Mouse (Mus musculus) neural tube, embryonic 13.5 days (tissue): Measurements from ENCODE around the gene Gpkow. TPM values are rescaled to one million over a fixed set of nuclear protein-coding genes. Genes with fewer than 3 reads are reported as not detected.
A peak's percentile ranks its signal among the peaks of the same experiment; 100 is the strongest.

Experiments
- ATAC-seq: fragments of 200-750 bp; cut with Nextera tagmentation; 2 replicates; pipeline ENCODE4 v1.8.0; 2017; ENCODE audit warnings: low read depth, mild to moderate bottlenecking, moderate TSS enrichment, moderate library complexity
- H3K27ac ChIP-seq: fragments of 300-500 bp; sonication (generic); replicated peaks from 2 replicates; pipeline ENCODE4 v1.5.1; 2015; ENCODE audit warnings: moderate library complexity, mild to moderate bottlenecking, inconsistent platforms
- H3K27me3 ChIP-seq: fragments of 300-500 bp; sonication (generic); 2 replicates; pipeline ENCODE4 v1.6.1; 2015; ENCODE audit warnings: mild to moderate bottlenecking, inconsistent platforms
- H3K36me3 ChIP-seq: fragments of 300-500 bp; sonication (generic); 2 replicates; pipeline ENCODE4 v1.6.1; 2015; ENCODE audit warnings: mild to moderate bottlenecking, inconsistent platforms
- H3K4me1 ChIP-seq: fragments of 300-500 bp; sonication (generic); replicated peaks from 2 replicates; pipeline ENCODE4 v1.6.1; 2015; ENCODE audit warnings: inconsistent platforms
- H3K4me2 ChIP-seq: fragments of 300-500 bp; sonication (generic); 2 replicates; pipeline ENCODE4 v1.6.1; 2015; ENCODE audit warnings: inconsistent platforms, mild to moderate bottlenecking, moderate library complexity
- H3K4me3 ChIP-seq: fragments of 300-500 bp; sonication (generic); 2 replicates; pipeline ENCODE4 v1.5.1; 2015; ENCODE audit warnings: mild to moderate bottlenecking, inconsistent platforms
- H3K9ac ChIP-seq: fragments of 300-500 bp; sonication (generic); 2 replicates; pipeline ENCODE4 v1.6.1; 2015; ENCODE audit warnings: moderate library complexity, mild to moderate bottlenecking, inconsistent platforms
- H3K9me3 ChIP-seq: fragments of 300-500 bp; sonication (generic); 2 replicates; pipeline ENCODE4 v1.6.1; 2016; ENCODE audit warnings: inconsistent platforms
- WGBS: fragments of 180-500 bp; shearing (Covaris S2); methylation state at CpG from one replicate; pipeline ENCODE4 v1.1.7; 2015; 5-methylcytosine and 5-hydroxymethylcytosine counted together
- polyA plus RNA-seq: library from polyadenylated mRNA; unstranded; fragments of >200 nt; fragmentation: Nextera tagmentation; extraction: Ambion mirVana; gene quantifications from 2 replicates; pipeline ENCODE4 v1.2.1, GENCODE M21; 2015

Gene Gpkow
- 43.2 and 50.4 TPM in 2 replicates for polyA plus RNA-seq

DNA sequence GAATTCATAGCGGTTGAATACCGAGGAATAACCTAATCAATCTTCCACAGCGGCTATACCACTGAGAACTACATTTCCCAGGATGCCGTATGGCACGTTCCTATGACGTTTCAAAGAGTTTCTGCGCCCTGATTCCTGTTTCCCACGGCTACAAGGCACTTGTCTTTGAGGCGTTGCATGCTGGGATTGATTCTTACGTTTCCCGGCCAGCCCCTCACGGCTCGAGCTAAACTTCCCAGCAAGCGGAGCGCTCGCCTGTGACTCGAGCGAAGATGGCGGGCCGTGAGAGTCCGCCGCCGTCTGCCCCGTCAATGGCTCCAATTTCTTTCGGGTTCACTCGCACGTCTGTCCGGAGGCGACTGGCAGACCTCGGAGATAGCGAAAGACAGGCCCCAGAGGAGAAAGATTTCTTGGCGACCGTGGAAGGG, at the start of gene Gpkow:
Gpkow (plus strand) TSS at position 178 of the 428 bp plus-strand sequence.
- Histone ChIP-seq H3K4me1 (peaks cover 13% of the 10 kb centered on the region), H3K36me3 (peaks cover 8% of the 10 kb centered on the region), H3K4me3 (peak within 1 kb of the TSS; percentile 53), H3K9ac (peak within 1 kb of the TSS; percentile 70), H3K27me3 (no peaks in the 10 kb centered on the region), H3K27ac (0 out of 2 replicates have a peak within 1 kb of the TSS, but pooled peaks have one; percentile 49), H3K4me2 (peak within 1 kb of the TSS; percentile 61), H3K9me3 (no peaks in the 10 kb centered on the region)
- peak; percentile 97 for ATAC-seq
- WGBS = 17% methylated on average over 33 of the region's 33 CpGs

DNA sequence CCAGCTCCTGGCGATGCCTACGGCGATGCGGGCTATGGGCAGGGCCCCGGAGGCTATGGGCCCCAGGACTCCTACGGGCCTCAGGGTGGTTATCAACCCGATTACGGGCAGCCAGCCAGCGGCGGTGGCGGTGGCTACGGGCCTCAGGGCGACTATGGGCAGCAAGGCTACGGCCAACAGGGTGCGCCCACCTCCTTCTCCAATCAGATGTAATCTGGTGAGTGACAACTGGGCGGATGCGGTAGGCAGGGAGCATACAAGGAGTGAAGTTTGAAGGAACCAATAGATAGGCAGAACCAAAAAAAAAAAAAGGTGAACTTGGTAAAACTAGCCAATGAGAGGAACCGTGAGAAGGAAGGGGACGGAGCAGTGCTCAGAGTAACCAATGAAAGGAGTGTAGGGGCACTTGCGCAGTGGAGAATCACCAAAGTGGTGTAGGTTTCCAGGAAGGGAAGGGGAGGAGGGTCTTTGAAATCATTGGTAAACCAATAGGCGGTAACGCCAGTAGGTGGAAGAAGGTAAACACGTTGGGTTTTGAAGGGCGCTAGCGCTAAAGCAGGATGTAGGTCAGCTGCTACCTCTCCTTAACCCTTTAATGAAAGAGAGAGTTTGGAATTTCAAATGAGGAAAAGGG, 48.1 kb upstream of the Gpkow start:
- peak overlapping the region; percentile 35 for H3K4me3 ChIP-seq
- WGBS = 20% methylated on average over 25 of the region's 25 CpGs
- peak overlapping the region; percentile 64; the same call in 1 of the 2 replicates for H3K9ac ChIP-seq
- H3K9me3 ChIP-seq = no peaks in the 10 kb centered on the region
- H3K36me3 ChIP-seq = peaks cover 26% of the 10 kb centered on the region
- peak; percentile 97 for ATAC-seq
- H3K4me2 ChIP-seq = peak overlapping the region; percentile 50
- peak overlapping the region; percentile 70 for H3K27ac ChIP-seq
- H3K4me1 ChIP-seq = peaks cover 5% of the 10 kb centered on the region
- no peaks in the 10 kb centered on the region for H3K27me3 ChIP-seq

DNA sequence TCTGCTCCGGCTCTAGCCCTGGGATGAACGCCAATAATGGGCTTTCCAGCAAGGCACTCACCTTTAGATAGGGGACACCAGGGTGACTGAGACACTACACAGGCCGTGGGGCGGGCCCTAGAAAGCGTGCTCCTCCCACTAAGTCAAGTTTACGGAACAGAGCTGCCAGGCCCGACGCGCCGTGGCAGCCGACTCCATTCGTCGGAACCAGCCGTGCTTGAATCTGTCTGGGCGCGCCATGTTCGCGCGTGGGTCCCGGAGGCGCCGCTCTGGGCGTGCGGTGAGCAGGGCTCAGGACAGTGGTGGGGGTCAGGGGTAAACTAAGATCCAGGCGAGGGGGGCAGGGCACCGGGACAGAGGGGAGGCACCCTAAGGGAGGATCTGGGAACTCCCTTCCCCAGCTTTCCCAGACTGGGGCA, 39.7 kb upstream of the Gpkow start, which contains the start of gene Prickle3:
Prickle3 (plus strand) TSS at position 40 of the 419 bp plus-strand sequence.
- 24% methylated on average over 26 of the region's 26 CpGs for WGBS
- H3K4me1 ChIP-seq = peaks cover 5% of the 10 kb centered on the region; the same call in 1 of the 2 replicates
- ATAC-seq = peak; percentile 40; the same call in 1 of the 2 replicates
- peak within 1 kb of the TSS; percentile 60 for H3K9ac ChIP-seq
- peaks cover 6% of the 10 kb centered on the region; the same call in 1 of the 2 replicates for H3K36me3 ChIP-seq
- no peaks in the 10 kb centered on the region for H3K27me3 ChIP-seq
- H3K4me2 ChIP-seq = peak within 1 kb of the TSS; percentile 48
- no peaks in the 10 kb centered on the region for H3K9me3 ChIP-seq
- peak within 1 kb of the TSS; percentile 29 for H3K4me3 ChIP-seq
- no peak within 1 kb of the TSS; the same call in 1 of the 2 replicates for H3K27ac ChIP-seq

DNA sequence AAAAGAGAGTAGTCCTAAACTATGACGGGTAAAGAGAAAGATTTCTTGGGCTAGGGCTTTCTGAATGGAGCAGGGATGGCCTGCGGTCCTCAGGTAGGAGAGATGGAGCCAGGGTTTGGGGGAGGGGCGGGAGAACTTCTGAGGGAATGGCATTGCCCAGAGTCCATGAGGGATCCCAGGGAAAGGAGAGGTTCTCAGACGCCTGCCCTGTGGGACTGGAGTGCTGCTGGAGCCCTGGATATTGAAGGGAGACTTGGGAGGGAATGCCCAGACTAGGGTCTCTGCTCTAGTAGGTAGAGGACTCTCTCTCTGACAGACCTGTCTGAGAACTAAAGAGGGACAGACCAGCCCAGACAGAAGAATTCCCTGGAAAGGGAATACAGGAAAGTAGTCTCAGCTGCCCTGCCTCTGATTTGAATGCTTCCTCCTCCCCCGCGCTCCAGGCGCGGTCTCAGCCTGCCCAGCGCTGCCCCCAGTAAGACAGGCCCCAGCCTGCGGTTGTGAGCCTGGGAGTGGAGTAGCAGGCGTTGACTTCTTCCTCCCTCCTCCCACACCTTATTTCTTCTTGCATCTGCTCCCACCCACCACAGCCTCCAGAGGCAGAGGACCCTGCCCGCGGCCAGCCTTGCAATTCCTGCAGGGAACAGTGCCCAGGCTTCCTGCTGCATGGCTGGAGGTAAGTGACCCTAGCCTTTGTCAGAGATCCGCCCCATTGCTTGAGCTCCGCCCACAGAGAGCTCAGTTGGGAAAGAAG, 38.7 kb upstream of the Gpkow start:
- 0 out of 2 replicates have a peak overlapping the region, but pooled peaks have one; percentile 29 for H3K4me3 ChIP-seq
- no peaks in the 10 kb centered on the region; the same call in 1 of the 2 replicates for H3K36me3 ChIP-seq
- H3K4me1 ChIP-seq = peaks cover 5% of the 10 kb centered on the region; the same call in 1 of the 2 replicates
- no peak overlapping the region; the same call in 1 of the 2 replicates for H3K27ac ChIP-seq
- H3K9me3 ChIP-seq = no peaks in the 10 kb centered on the region
- WGBS = 18% methylated on average over 14 of the region's 15 CpGs
- no peak overlapping the region for H3K9ac ChIP-seq
- no peaks in the 10 kb centered on the region for H3K27me3 ChIP-seq
- H3K4me2 ChIP-seq = peak overlapping the region; percentile 48
- no peak for ATAC-seq

DNA sequence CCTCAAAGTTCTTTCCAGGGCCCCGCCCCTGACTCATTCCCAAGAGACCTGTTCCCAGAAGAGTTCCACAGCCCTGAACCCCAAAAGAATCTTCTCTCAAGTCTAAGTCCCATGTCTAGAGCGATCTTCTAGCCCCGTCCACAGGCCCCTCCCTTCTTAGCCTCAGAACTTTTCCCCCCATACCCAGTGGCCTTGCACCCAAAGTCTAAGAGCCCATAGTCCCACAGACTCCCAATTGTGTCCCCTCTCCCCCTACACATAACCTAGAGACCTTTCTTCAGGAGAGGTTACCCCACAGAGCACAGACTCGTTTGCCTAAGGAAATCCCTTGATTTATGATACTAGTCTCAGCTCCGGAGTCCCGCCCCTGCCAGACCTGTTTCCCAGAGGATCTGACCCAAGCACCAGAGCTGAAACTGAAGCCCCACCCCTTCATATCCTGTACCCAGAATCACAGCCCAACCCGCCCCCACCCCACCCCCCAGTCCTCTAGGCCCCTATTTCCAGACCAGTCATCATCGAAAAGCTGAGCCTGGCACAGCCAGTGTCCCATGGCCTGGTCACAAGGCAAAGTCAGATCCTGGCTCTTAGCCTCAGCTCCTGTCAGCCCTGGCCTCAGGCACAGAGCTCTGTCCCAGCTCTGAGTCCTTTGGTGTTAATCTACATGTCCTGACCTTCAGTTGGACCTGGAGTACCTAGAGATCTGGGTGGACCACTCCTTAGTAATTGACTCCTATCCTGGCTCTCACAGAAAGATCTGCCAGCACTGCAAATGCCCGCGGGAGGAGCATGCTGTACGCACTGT, 37.9 kb upstream of the Gpkow start:
- WGBS = 50% methylated on average over 11 of the region's 11 CpGs
- Histone ChIP-seq H3K36me3 (no peaks in the 10 kb centered on the region), H3K27me3 (no peaks in the 10 kb centered on the region), H3K4me2 (no peak overlapping the region), H3K9me3 (no peaks in the 10 kb centered on the region), H3K4me1 (peaks cover 5% of the 10 kb centered on the region; the same call in 1 of the 2 replicates), H3K9ac (no peak overlapping the region), H3K27ac (no peak overlapping the region), H3K4me3 (no peak overlapping the region)
- no peak for ATAC-seq

DNA sequence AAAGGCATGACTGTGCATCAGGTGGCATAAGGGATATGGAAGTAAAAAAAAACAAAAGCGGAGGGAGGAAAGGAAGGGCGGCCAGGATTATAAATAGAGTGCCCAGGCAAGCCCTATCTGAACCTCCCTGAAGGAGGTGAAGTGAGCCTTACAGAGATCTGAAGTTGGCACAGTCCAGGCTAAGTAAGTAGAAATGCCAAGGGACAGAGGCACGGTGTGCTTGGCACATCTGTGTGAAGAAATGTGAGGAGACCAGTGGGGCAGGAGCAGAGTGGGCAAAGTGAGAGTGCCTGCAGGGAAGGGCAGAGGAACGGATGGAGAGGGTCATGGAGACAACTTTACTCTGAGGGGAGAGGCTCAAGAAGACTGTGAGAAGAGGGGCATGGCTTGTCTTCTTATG, 35.8 kb upstream of the Gpkow start:
- WGBS = 84% methylated on average over 4 of the region's 4 CpGs
- Histone ChIP-seq H3K4me2 (no peak overlapping the region), H3K9ac (no peak overlapping the region), H3K27ac (no peak overlapping the region), H3K36me3 (no peaks in the 10 kb centered on the region), H3K4me1 (peaks cover 5% of the 10 kb centered on the region; the same call in 1 of the 2 replicates), H3K27me3 (no peaks in the 10 kb centered on the region), H3K4me3 (no peak overlapping the region), H3K9me3 (no peaks in the 10 kb centered on the region)
- ATAC-seq = no peak

DNA sequence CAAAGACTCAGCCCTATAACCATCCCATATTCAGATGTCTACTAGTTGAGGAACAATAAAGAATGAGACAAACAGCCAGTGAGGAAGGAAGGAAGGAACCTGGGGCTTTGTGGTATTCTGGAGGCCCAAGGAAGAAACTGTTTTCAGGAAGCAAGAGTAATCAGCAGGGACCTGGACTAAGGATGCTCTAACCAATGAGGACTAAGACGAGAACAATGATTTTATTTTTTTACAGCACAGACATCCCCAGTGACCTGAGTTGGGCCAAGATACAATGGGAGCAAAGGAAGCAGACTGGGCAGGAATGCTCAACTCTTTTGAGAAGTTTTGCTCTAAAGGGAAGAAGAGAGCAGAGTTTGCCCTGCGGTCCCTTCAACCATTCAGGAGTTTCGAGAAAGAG, 34.0 kb upstream of the Gpkow start:
- 50% methylated on average over 3 of the region's 3 CpGs for WGBS
- ATAC-seq = no peak

DNA sequence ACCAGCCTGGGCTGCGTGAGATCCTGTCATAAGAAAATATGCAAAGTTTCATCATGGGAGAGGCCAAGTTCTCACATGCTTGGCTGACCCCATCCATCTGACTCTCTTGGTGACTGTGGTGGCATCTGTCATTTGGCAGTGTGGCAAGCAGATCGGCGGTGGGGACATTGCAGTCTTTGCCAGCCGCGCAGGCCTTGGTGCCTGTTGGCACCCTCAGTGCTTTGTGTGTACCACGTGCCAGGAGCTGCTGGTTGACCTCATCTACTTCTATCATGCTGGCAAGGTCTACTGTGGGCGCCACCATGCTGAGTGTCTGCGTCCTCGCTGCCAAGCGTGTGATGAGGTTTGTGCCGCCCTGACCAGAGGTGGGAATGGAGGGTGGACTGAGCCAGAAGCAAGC, 32.1 kb upstream of the Gpkow start:
- no peaks in the 10 kb centered on the region for H3K27me3 ChIP-seq
- H3K4me3 ChIP-seq = no peak overlapping the region
- 94% methylated on average over 11 of the region's 11 CpGs for WGBS
- no peak overlapping the region for H3K27ac ChIP-seq
- no peak for ATAC-seq
- H3K9me3 ChIP-seq = no peaks in the 10 kb centered on the region
- no peaks in the 10 kb centered on the region for H3K4me1 ChIP-seq
- H3K9ac ChIP-seq = no peak overlapping the region
- no peak overlapping the region for H3K4me2 ChIP-seq
- no peaks in the 10 kb centered on the region for H3K36me3 ChIP-seq

More for the DNA sequence above, 34.0 kb upstream of the Gpkow start:
- Histone ChIP-seq H3K4me1 (peaks cover 5% of the 10 kb centered on the region; the same call in 1 of the 2 replicates), H3K36me3 (no peaks in the 10 kb centered on the region), H3K27ac (no peak overlapping the region), H3K4me3 (no peak overlapping the region), H3K4me2 (no peak overlapping the region), H3K27me3 (no peaks in the 10 kb centered on the region), H3K9ac (no peak overlapping the region), H3K9me3 (no peaks in the 10 kb centered on the region)

DNA sequence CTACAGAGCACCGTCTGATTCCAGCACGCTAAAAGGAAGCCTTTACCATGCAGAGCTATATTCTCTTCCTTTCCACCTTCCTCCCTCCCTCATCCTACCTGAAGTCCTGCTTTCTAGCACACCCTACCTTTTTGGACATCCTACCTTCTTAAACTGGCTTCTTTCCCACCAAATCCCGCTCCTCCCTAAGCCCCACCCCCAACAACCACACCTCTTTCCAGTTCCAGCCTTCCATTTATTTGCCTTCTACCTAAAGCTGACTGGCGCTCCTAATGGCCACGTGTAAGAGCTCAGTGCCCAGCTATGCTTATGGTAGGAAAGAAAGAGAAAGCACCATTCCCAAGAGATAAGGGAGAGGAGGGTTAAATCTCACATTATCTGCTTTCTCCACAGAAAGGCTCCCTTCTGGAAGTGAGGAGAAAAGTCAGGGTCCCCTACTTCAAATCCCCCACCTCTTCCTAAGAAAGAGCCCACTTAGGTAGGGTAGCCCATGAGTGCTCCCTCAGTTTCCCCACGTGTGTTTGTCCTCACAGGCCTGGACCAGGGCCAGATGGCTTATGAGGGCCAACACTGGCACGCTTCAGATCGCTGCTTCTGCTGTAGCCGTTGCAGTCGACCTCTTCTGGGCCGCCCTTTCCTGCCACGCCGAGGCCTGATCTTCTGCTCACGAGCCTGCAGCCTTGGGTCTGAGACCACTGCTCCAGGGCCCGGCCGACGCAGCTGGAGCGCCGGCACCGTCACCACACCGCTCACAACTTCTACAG, 31.0 kb upstream of the Gpkow start:
- no peaks in the 10 kb centered on the region for H3K36me3 ChIP-seq
- no peak overlapping the region for H3K4me2 ChIP-seq
- no peak overlapping the region for H3K9ac ChIP-seq
- WGBS = 76% methylated on average over 21 of the region's 21 CpGs
- H3K27me3 ChIP-seq = no peaks in the 10 kb centered on the region
- no peak overlapping the region for H3K4me3 ChIP-seq
- peaks cover 5% of the 10 kb centered on the region; the same call in 1 of the 2 replicates for H3K4me1 ChIP-seq
- H3K27ac ChIP-seq = no peak overlapping the region
- no peak for ATAC-seq
- no peaks in the 10 kb centered on the region for H3K9me3 ChIP-seq

DNA sequence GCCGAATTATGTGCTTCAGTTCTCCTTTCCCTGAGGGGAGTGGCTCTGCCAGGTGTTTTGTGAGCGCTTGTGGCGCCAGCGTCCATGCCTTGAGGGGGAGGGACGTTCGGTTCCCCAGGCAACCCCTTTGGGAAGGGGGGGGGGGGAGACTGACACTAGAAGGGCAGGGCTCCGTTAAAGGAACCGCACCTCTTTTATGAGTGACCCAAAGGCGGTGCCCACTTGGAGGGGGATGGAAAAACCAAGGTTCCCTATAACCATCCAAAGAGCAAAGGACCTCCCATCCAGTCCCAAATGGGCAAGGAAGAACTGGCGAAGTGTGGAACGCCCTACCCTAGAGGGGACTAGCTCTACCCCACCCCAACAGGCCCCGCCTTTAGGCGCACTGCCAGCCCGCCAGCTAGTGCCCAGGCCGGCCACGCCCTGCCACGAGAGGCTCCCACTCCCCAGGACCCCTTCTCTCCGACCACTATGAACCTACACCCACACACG, 26.5 kb upstream of the Gpkow start:
- peak; percentile 68 for ATAC-seq
- WGBS = 24% methylated on average over 19 of the region's 19 CpGs
- Histone ChIP-seq H3K9ac (peak overlapping the region; percentile 55), H3K36me3 (no peaks in the 10 kb centered on the region), H3K9me3 (no peaks in the 10 kb centered on the region), H3K27me3 (no peaks in the 10 kb centered on the region), H3K27ac (no peak overlapping the region), H3K4me3 (peak overlapping the region; percentile 37), H3K4me2 (peak overlapping the region; percentile 52), H3K4me1 (peaks cover 5% of the 10 kb centered on the region; the same call in 1 of the 2 replicates)
